8 mouse cellular contexts compared by ENCODE assay signal in genomic region chrX:101285534-101285933, GRCm38 (mm10). TPM values are rescaled to one million over a fixed set of nuclear protein-coding genes. Genes with fewer than 3 reads are reported as not detected.
A peak's percentile ranks its signal among the peaks of the same experiment; 100 is the strongest.
DNase-seq lines count a peak whose midpoint lies in the region.

No protein-coding gene starts in this region.

- H3K9me3 ChIP-seq in forebrain, embryonic 10.5 days = no peaks in the 10 kb centered on the region

- peaks cover 96% of the 10 kb centered on the region for H3K27me3 ChIP-seq in forebrain, embryonic 10.5 days (ENCODE audit: poor library complexity, severe bottlenecking)

- no peak overlapping the region for H3K27ac ChIP-seq in forebrain, embryonic 10.5 days

- DNase-seq in cerebellum, adult 11-12 months = peak; percentile 42
- DNase-seq in cerebellum, adult 8-10 months = no peak
- DNase-seq in A20 (ENCODE audit: low read depth, low spot score) = peak; percentile 29
- DNase-seq in adrenal gland, postnatal 25 days = peak; percentile 63
- peak; percentile 37 for DNase-seq in forebrain, embryonic 10.5 days (ENCODE audit: extremely low spot score, low spot score)
- peak; percentile 60 for DNase-seq in kidney, adult 18-20 months
- DNase-seq in lung, adult 18-20 months = peak; percentile 48 to 50
- peak; percentile 69 for DNase-seq in retina, embryonic 14.5 days (ENCODE audit: low spot score)

- no peaks in the 10 kb centered on the region for H3K4me1 ChIP-seq in forebrain, embryonic 10.5 days

- H3K36me3 ChIP-seq in forebrain, embryonic 10.5 days (replicated peaks) = peaks cover 99% of the 10 kb centered on the region

- no peak overlapping the region for H3K4me3 ChIP-seq in forebrain, embryonic 10.5 days

- 33% methylated on average over 6 of the region's 6 CpGs for WGBS in forebrain, embryonic 10.5 days

RNA-seq across cellular contexts. Expression of gene Med12, which starts 11.7 kb away (rescaled TPM):
- total RNA-seq in adrenal gland, postnatal 25 days (2021) = 42.3 and 51.4 TPM in 2 replicates
- polyA plus RNA-seq in forebrain, embryonic 10.5 days (2016; fragmentation: Nextera tagmentation; extraction: Ambion mirVana) = 33.8 and 38.6 TPM in 2 replicates

RNA-seq across cellular contexts. Expression of gene Nlgn3, which starts 13.4 kb away (rescaled TPM):
- total RNA-seq in adrenal gland, postnatal 25 days (2021) = 13.5 and 15.0 TPM in 2 replicates
- polyA plus RNA-seq in forebrain, embryonic 10.5 days (2016; fragmentation: Nextera tagmentation; extraction: Ambion mirVana) = 9.6 and 11.1 TPM in 2 replicates

RNA-seq across cellular contexts. Expression of gene Gm20489, which starts 16.7 kb away (rescaled TPM):
- total RNA-seq in adrenal gland, postnatal 25 days (2021) = not detected in 2 replicates
- polyA plus RNA-seq in forebrain, embryonic 10.5 days (2016; fragmentation: Nextera tagmentation; extraction: Ambion mirVana) = not detected in 2 replicates

RNA-seq across cellular contexts. Expression of gene Il2rg, which starts 17.5 kb away (rescaled TPM):
- total RNA-seq in adrenal gland, postnatal 25 days (2021) = 8.3 and 9.7 TPM in 2 replicates
- polyA plus RNA-seq in forebrain, embryonic 10.5 days (2016; fragmentation: Nextera tagmentation; extraction: Ambion mirVana) = 2.0 and 2.7 TPM in 2 replicates

RNA-seq across cellular contexts. Expression of gene Gm614, which starts 21.7 kb away (rescaled TPM):
- not detected in 2 replicates for total RNA-seq in adrenal gland, postnatal 25 days (2021)
- not detected in 2 replicates for polyA plus RNA-seq in forebrain, embryonic 10.5 days (2016; fragmentation: Nextera tagmentation; extraction: Ambion mirVana)
